Mouse (Mus musculus): Measurements from ENCODE around the gene Poc1a. TPM values are rescaled to one million over a fixed set of nuclear protein-coding genes. Genes with fewer than 3 reads are reported as not detected.

Poc1a gene
- total and polyA plus RNA-seq, 3 experiments = 24.5 to 46.7 (median 31.9) TPM

GRCm38 (mm10) chr9:106263381-106263924, 17.4 kb upstream of the Poc1a start:
- peaks cover 3% of the 10 kb centered on the region for H3K27me3 ChIP-seq (replicated peaks)
- H3K79me2 ChIP-seq (replicated peaks; ENCODE audit: control insufficient read depth, extremely low read depth, insufficient read depth, poor library complexity, severe bottlenecking) = no peaks in the 10 kb centered on the region
- no peak overlapping the region for H3K27ac ChIP-seq (ENCODE audit: insufficient read depth, low read depth)
- H3K36me3 ChIP-seq (replicated peaks in 1 of 2; ENCODE audit: control insufficient read depth in 1 of 2, insufficient read depth in 1 of 2, low read length in 1 of 2) = no peaks in the 10 kb centered on the region
- DNase-seq (ENCODE audit: extremely low read depth) = no peak
- peaks cover 22 to 28% of the 10 kb centered on the region in 2 experiments for H3K4me1 ChIP-seq (ENCODE audit: control insufficient read depth in 1 of 2, insufficient read depth in 2 of 2)
- dilution Hi-C loops (cut with MboI; ENCODE audit: extremely low pct_ligation_motif_present, extremely low pct_unique_long_range_greater_than_20kb, low sequenced_read_pairs) = no loop called here
- H3K9me3 ChIP-seq (replicated peaks; ENCODE audit: low read length) = no peaks in the 10 kb centered on the region
- no peak overlapping the region for H3K4me3 ChIP-seq (replicated peaks in 1 of 3; ENCODE audit: low read depth in 2 of 3, low read length in 2 of 3, poor library complexity in 1 of 3)
- in situ Hi-C loops (cut with MboI; ENCODE audit: low pct_ligation_motif_present, low pct_unique_long_range_greater_than_20kb, low sequenced_read_pairs) = no loop called here
- no peak overlapping the region for H3K9ac ChIP-seq (ENCODE audit: insufficient read depth, low read depth)
- no peak overlapping the region for H3K4me2 ChIP-seq (ENCODE audit: insufficient read depth, low read depth, poor library complexity, severe bottlenecking)
- no peak for TF ChIP-seq ELF1 (IDR thresholded peaks at IDR 0.05; ENCODE audit: low read depth, low read length)
- TF ChIP-seq ETS1 (conservative IDR thresholded peaks at IDR 0.05; ENCODE audit: low read depth, low read length) = no peak
- TF ChIP-seq SMC3 (IDR thresholded peaks at IDR 0.05; ENCODE audit: low read depth, low read length) = no peak
- TF ChIP-seq MAX (IDR thresholded peaks at IDR 0.05; ENCODE audit: low read length) = no peak
- no peak for TF ChIP-seq RAD21 (IDR thresholded peaks at IDR 0.05; ENCODE audit: low read depth, low read length)
- no peak for TF ChIP-seq MAZ (IDR thresholded peaks at IDR 0.05; ENCODE audit: low read depth, low read length)
- TF ChIP-seq JUND (conservative IDR thresholded peaks at IDR 0.05; ENCODE audit: low read depth, low read length) = no peak

GRCm38 (mm10) chr9:106265358-106266075, 15.3 kb upstream of the Poc1a start:
- H3K9ac ChIP-seq (ENCODE audit: insufficient read depth, low read depth) = no peak overlapping the region
- H3K4me3 ChIP-seq (replicated peaks in 1 of 3; ENCODE audit: low read depth in 2 of 3, low read length in 2 of 3, poor library complexity in 1 of 3) = no peak overlapping the region
- DNase-seq (ENCODE audit: extremely low read depth) = no peak
- TF ChIP-seq TBP (conservative IDR thresholded peaks at IDR 0.05; ENCODE audit: low read depth, low read length) = no peak
- no peak for TF ChIP-seq ELF1 (IDR thresholded peaks at IDR 0.05; ENCODE audit: low read depth, low read length)
- TF ChIP-seq MAZ (IDR thresholded peaks at IDR 0.05; ENCODE audit: low read depth, low read length) = no peak
- TF ChIP-seq RCOR1 (conservative IDR thresholded peaks at IDR 0.05; ENCODE audit: low read depth, low read length) = no peak
- TF ChIP-seq CHD2 (IDR thresholded peaks at IDR 0.05; ENCODE audit: low read length) = no peak
- no peak for TF ChIP-seq POLR2A (IDR thresholded peaks at IDR 0.05; ENCODE audit: low read depth, low read length)
- TF ChIP-seq MYC (IDR thresholded peaks at IDR 0.05; ENCODE audit: low read depth, low read length) = no peak
- no peaks in the 10 kb centered on the region for H3K36me3 ChIP-seq (replicated peaks in 1 of 2; ENCODE audit: control insufficient read depth in 1 of 2, insufficient read depth in 1 of 2, low read length in 1 of 2)
- H3K27me3 ChIP-seq (replicated peaks) = peaks cover 3% of the 10 kb centered on the region
- no peak overlapping the region for H3K27ac ChIP-seq (ENCODE audit: insufficient read depth, low read depth)
- peaks cover 26 to 43% of the 10 kb centered on the region in 2 experiments for H3K4me1 ChIP-seq (ENCODE audit: control insufficient read depth in 1 of 2, insufficient read depth in 2 of 2)
- dilution Hi-C loops (cut with MboI; ENCODE audit: extremely low pct_ligation_motif_present, extremely low pct_unique_long_range_greater_than_20kb, low sequenced_read_pairs) = no loop called here
- H3K4me2 ChIP-seq (ENCODE audit: insufficient read depth, low read depth, poor library complexity, severe bottlenecking) = no peak overlapping the region
- H3K9me3 ChIP-seq (replicated peaks; ENCODE audit: low read length) = no peaks in the 10 kb centered on the region
- in situ Hi-C loops (cut with MboI; ENCODE audit: low pct_ligation_motif_present, low pct_unique_long_range_greater_than_20kb, low sequenced_read_pairs) = no loop called here
- no peaks in the 10 kb centered on the region for H3K79me2 ChIP-seq (replicated peaks; ENCODE audit: control insufficient read depth, extremely low read depth, insufficient read depth, poor library complexity, severe bottlenecking)
